Mouse (Mus musculus) frontal cortex, adult 2 months (tissue): ENCODE measurements around the gene Ptcd3. TPM values are rescaled to one million over a fixed set of nuclear protein-coding genes. Genes with fewer than 3 reads are reported as not detected.
"Not testable (repeated sequence)": the region's sequence is repeated elsewhere in the genome, so short reads cannot be mapped to it uniquely, and the experiment has no call there.

Experiments used
- DNase-seq, 2 experiments: peaks; one replicate each; pipeline ENCODE4 v3.0.0; 2022; ENCODE audit warnings: low spot score in 1 of 2; ENCODE audit errors: extremely low spot score in 1 of 2
- polyA plus RNA-seq: library from polyadenylated mRNA; depleted of rRNA; stranded (reverse); fragments of >200 nt; gene quantifications from 2 replicates; pipeline ENCODE4 v1.2.3, GENCODE M21; 2012; rRNA removed

The Ptcd3 gene
- polyA plus RNA-seq, 1 experiment, result 54.8 TPM

DNA sequence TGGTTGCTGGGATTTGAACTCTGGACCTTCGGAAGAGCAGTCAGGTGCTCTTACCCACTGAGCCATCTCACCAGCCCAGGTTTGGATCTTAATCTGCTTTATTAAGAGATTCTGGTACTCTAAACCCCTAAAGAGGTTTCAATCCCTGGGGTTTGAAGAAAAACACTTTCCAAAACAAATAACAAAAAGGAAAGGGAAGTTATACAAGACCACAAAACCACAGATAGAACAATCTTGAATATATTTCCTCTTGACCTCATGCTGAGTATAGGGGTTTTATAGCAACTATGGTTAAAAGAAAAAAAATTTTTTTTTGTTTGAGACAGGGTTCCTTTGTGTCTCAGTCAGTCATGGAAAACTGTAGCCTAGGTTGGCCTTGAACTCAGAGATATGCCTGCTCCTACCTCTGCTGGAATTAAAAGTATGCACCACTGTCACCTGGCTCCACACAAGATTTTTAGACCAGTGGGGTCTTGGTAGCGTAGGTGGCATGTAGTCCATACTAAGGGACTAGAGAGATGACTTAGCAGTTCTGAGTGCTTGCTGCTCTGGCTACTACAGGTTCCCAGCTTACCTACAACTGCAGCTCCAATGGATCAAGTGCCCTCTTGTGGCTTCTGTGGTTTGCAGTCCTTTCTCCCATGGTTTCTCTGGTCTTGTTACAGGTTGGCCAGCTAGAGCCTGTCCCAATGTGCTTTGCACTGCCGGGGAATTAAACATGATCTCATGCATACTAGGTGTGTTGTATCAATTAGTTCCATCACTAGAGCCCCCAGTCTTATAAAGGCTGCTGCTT is 30.4 kb downstream of the Ptcd3 start:
- no peak for DNase-seq

DNA sequence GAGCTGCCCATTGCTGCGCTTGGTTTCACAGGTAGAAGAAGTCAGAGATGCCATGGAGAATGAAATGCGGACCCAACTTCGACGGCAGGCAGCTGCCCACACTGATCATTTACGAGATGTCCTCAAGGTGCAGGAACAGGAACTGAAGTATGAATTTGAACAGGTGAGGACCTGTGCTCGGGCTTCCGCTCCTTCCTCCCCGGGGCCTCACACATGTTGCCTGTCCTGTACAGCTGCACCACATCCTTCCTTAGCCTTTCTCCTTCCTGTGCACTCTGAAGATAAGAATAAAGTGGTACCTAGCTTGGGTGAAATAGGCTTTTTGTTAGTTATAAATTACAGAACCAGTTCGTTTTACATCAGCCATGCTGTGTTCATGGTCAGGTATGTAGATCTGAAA is 37.2 kb downstream of the Ptcd3 start:
- DNase-seq, result no peak

DNA sequence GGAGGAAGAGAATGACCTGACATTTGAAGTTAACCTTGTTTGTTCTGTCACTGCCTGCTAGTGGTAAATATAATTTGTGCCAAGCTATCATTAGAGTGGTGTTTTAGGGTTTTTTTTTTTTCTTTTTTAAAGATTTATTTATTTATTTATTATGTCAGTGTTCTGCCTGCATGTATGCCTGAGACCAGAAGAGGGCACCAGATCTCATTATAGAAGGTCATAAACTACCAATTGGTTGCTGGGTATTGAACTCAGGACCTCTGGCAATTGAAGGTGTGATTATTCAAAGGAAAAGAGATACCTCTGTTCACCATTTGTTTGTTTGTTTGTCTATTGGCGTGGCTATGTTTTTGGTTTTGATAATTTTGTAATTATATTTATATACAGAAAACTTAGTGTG is 39.7 kb downstream of the Ptcd3 start:
- DNase-seq, result no peak

DNA sequence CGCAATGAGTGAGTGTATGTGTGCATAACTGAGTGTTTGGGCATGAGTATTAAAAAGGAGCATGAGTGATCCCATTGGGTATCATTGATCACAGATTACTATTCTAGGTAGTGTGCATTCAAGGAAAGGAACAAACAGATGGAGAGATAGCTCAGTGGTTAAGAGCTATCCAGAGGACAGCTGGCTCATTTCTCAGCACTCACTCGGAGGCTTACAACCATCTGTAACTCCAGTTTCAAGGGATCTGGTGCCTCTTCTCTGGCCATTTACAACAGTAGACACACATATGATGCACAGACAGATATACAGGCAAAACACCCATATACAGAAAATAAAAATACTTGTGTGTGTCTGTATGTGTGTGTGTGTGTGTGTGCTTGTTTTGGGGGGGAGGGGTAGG is 40.8 kb downstream of the Ptcd3 start:
- no peak for DNase-seq

DNA sequence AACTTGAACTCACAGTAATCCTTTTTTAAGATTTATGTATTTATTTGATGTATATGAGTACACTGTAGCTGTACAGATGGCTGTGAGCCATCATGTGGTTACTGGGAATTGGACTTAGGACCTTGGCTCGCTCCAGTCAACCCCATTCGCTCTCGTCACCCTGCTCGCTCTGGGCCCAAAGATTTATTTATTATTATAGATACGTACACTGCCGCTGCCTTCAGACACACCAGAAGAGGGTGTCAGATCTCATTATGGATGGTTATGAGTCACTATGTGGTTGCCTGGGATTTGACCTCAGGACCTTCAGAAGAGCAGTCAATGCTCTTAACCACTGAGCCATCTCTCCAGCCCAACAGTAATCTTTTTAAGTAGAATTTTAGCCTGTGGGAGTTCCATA is 61.6 kb downstream of the Ptcd3 start:
- not testable (repeated sequence) for DNase-seq

DNA sequence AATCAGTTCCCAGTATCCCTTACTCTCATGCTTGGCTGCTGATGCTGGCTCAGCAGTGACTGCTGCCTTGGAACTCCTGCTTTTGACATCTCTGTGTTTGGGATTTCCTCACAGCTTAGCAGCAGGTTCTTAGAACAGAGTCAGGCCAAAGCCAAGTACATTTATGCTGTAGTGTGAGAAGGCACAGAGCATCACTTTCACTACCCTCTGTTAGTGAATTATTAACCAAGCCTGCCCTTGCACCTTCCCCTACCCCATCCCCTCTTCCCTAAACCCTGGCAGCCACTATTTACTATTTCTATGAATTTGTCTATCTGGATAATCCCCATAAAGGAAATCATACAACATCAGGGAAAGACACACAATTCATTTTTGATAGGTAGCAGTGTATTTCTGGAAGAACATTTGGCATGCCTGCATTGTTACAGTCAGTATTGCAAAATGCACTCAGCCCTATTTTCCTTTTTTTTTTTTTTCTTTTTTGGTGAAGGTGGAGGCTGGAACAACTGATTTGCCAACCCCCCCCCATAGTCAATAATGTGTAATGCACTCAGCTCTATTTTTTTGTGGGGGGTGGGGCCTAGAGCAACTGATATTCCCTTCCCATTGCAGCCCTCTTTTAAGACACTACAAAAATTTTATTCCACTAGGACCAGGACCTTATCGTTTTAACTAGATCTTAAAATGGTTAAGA is 67.8 kb downstream of the Ptcd3 start:
- no peak for DNase-seq

DNA sequence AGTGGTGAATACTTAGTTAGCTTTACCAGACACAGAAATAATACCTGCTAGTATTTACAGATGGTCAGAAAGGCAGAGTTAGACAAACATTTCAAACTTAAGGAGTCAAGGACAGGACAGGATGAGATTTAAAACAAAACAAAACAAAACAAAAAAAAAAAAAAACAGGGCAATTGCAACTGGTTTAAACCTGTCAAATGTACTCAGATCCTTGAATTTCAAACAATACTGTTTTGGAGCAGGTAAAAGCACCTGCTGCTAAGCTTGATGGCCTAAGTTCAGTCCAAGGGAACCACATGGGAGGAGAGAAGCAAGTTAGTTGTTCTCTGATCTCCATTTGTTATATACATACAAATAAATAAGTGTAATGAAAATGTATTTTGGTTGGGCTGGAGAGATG is 68.7 kb downstream of the Ptcd3 start:
- DNase-seq, result no peak

DNA sequence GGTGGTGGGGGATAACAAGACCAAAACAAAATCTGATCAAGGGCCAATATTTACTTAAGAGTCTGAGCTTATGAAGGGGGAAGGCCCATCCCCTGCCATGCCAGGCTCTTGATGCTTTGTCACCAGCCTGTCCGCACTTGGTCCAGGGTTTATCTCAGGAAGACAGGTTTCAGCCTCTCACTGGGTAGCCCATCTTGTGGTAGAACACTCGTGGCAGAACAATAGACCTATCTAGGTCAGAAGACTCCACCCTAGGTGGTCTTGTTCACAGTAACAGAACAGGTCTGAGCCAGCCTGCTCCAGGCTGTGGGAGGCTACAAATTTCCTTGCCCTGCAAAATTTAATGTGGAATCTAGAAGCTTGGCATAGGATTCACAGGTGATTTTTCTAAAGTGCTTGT is 71.7 kb downstream of the Ptcd3 start:
- no peak for DNase-seq

DNA sequence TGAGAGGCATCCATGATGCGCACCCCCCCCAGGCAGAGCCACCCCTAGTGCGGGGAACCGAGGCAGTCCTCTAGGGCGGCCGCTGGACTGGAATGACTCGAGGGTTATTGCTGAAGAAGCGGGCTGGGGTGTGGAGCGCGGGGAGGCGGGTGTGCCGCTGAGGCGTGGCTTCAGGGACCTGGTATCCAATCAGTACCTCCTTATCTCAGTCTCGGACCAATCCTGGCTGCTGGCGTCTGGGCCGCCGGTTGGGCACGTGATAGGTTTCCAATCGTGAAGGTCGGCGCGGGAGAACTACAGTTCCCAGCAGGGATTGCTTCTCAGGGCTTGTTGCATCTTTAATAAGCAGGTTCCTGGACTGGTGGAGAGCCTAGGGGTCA is 77.0 kb downstream of the Ptcd3 start:
- peak; percentile 98 for DNase-seq

DNA sequence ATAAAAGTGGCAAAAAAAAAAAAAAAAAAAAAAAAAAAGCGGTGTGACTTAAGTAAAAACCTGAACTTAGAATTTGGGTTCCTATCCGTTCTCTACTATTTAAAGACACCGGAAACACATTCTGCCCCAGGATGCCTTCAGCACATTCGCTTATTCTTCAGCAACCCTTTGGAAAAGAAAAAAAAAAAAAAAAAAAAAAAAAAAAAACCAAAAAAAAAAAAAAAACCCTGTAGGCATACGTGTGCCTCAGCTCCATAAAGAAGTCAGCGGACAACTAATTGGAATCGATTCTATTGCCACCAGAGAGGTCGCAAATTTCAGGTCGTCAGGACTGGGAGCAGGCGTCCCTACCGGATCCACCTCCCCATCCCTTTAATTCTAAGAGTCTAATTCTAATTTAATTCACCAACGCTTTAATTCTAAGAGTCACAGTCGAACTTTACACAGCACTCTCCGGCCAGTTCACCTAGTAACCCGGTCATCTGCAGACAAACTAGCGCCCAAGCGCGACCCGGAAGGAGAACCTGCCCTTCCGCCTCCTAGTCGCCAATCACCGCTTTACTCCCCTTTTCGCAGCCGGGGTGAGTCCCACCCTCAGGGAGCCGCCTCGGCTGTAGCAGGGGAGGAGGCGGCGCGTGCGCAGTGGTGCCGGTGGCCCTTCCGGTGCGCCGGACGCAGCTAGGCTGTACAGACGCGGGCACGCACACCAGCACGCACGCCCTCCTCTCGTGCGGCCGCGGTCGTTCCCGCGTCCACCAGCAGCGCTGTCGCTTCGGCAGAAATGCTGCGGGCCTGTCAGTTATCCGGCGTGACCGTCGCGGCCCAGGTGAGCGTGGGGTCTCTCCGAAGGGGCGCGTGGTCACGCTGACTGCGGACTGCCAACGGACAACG is 77.6 kb downstream of the Ptcd3 start, which contains the start of gene Immt:
Immt (plus strand) TSS at position 642 of the 891 bp plus-strand sequence.
- peak; percentile 94 to 97 for DNase-seq

Other genes with a start within 250 kb of the Ptcd3 start
- gene Reep1, start 201.2 kb downstream of the Ptcd3 start, polyA plus RNA-seq, result 72.4 and 82.5 TPM in 2 replicates
- 16.6 and 18.4 TPM in 2 replicates for gene Mrpl35, start 81.8 kb downstream of the Ptcd3 start, polyA plus RNA-seq
- 85.1 and 92.1 TPM in 2 replicates for gene Immt, start 77.4 kb downstream of the Ptcd3 start, polyA plus RNA-seq
- 15.8 and 18.0 TPM in 2 replicates for gene Polr1a, start 303 bp upstream of the Ptcd3 start, polyA plus RNA-seq
- gene St3gal5, start 188.8 kb upstream of the Ptcd3 start, polyA plus RNA-seq, result 120 and 124 TPM in 2 replicates